Mouse (Mus musculus) midbrain, embryonic 10.5 days (tissue): Measurements from ENCODE around the gene Wnt1. TPM values are rescaled to one million over a fixed set of nuclear protein-coding genes. Genes with fewer than 3 reads are reported as not detected.

Experiments used
- DNase-seq: peaks from one replicate; pipeline ENCODE4 v3.0.0-alpha.2; 2017; ENCODE audit warnings: low spot score
- H3K27ac ChIP-seq: fragments of 300-500 bp; sonication (generic); replicated peaks from 2 replicates; pipeline ENCODE4 v1.5.1; 2016; ENCODE audit warnings: mild to moderate bottlenecking
- H3K27me3 ChIP-seq: fragments of 300-500 bp; sonication (generic); 2 replicates; pipeline ENCODE4 v1.6.1; 2016; ENCODE audit warnings: low read depth, mild to moderate bottlenecking; ENCODE audit not compliant: poor library complexity, severe bottlenecking
- H3K36me3 ChIP-seq: fragments of 300-500 bp; sonication (generic); 2 replicates; pipeline ENCODE4 v1.6.1; 2016; ENCODE audit warnings: mild to moderate bottlenecking, moderate library complexity
- H3K4me1 ChIP-seq: fragments of 300-500 bp; sonication (generic); 2 replicates; pipeline ENCODE4 v1.6.1; 2016
- H3K4me3 ChIP-seq: fragments of 300-500 bp; sonication (generic); 2 replicates; pipeline ENCODE4 v1.5.1; 2016; ENCODE audit warnings: mild to moderate bottlenecking, moderate library complexity
- H3K9me3 ChIP-seq: fragments of 300-500 bp; sonication (generic); replicated peaks from 2 replicates; pipeline ENCODE4 v1.6.1; 2016; ENCODE audit warnings: mild to moderate bottlenecking
- WGBS: fragments of 180-500 bp; shearing (Covaris S2); methylation state at CpG from one replicate; pipeline ENCODE4 v1.1.7; 2016; 5-methylcytosine and 5-hydroxymethylcytosine counted together
- polyA plus RNA-seq: library from polyadenylated mRNA; unstranded; fragments of >200 nt; fragmentation: Nextera tagmentation; extraction: Ambion mirVana; gene quantifications from 2 replicates; pipeline ENCODE4 v1.2.1, GENCODE M21; 2016

The Wnt1 gene
- polyA plus RNA-seq, 1 experiment from 2014 or later = 24.0 TPM

- Histone ChIP-seq H3K36me3 (peaks cover 64% of the 10 kb centered on the region), H3K4me1 (peaks cover 3% of the 10 kb centered on the region; the same call in 1 of the 2 replicates), H3K27ac (no peak overlapping the region), H3K9me3 (no peaks in the 10 kb centered on the region), H3K27me3 (no peaks in the 10 kb centered on the region), H3K4me3 (no peak overlapping the region)
- no peak for DNase-seq
- 92% methylated on average over 7 of the region's 7 CpGs for WGBS
Observed at GRCm38 (mm10) chr15:98818171-98818570, 28.5 kb downstream of the Wnt1 start.

GRCm38 (mm10) chr15:98820937-98821336 is 31.3 kb downstream of the Wnt1 start:
- 92% methylated on average over 4 of the region's 4 CpGs for WGBS

GRCm38 (mm10) chr15:98821403-98821802 is 31.7 kb downstream of the Wnt1 start:
- WGBS = 25% methylated on average over 10 of the region's 10 CpGs
- no peaks in the 10 kb centered on the region for H3K27me3 ChIP-seq
- H3K4me3 ChIP-seq = no peak overlapping the region
- no peak for DNase-seq
- peaks cover 63% of the 10 kb centered on the region for H3K36me3 ChIP-seq
- H3K4me1 ChIP-seq = peaks cover 3% of the 10 kb centered on the region; the same call in 1 of the 2 replicates
- no peak overlapping the region for H3K27ac ChIP-seq
- H3K9me3 ChIP-seq = no peaks in the 10 kb centered on the region

More at GRCm38 (mm10) chr15:98820937-98821336, 31.3 kb downstream of the Wnt1 start:
- Histone ChIP-seq H3K27ac (no peak overlapping the region), H3K4me3 (no peak overlapping the region), H3K9me3 (no peaks in the 10 kb centered on the region), H3K27me3 (no peaks in the 10 kb centered on the region), H3K4me1 (peaks cover 3% of the 10 kb centered on the region; the same call in 1 of the 2 replicates), H3K36me3 (peaks cover 63% of the 10 kb centered on the region)
- no peak for DNase-seq

- Histone ChIP-seq H3K27ac (no peak overlapping the region), H3K9me3 (no peaks in the 10 kb centered on the region), H3K4me1 (peaks cover 3% of the 10 kb centered on the region; the same call in 1 of the 2 replicates), H3K4me3 (no peak overlapping the region), H3K36me3 (peaks cover 56% of the 10 kb centered on the region), H3K27me3 (no peaks in the 10 kb centered on the region)
- WGBS = 93% methylated on average over 5 of the region's 5 CpGs
- no peak for DNase-seq
Observed at GRCm38 (mm10) chr15:98822147-98822546, 32.5 kb downstream of the Wnt1 start.

- Histone ChIP-seq H3K4me1 (peaks cover 3% of the 10 kb centered on the region; the same call in 1 of the 2 replicates), H3K9me3 (no peaks in the 10 kb centered on the region), H3K4me3 (no peak overlapping the region), H3K27me3 (no peaks in the 10 kb centered on the region), H3K27ac (no peak overlapping the region), H3K36me3 (peaks cover 55% of the 10 kb centered on the region)
- DNase-seq = no peak
- 63% methylated on average over 3 of the region's 3 CpGs for WGBS
Observed at GRCm38 (mm10) chr15:98823434-98823833, 33.8 kb downstream of the Wnt1 start.

- 92% methylated on average over 7 of the region's 7 CpGs for WGBS
Observed at GRCm38 (mm10) chr15:98827611-98828011, 38.0 kb downstream of the Wnt1 start.

GRCm38 (mm10) chr15:98830736-98831683 is 41.4 kb downstream of the Wnt1 start, which contains the start of gene Prkag1:
Gene Prkag1, minus strand, starts transcription at chr15:98831521.
- Histone ChIP-seq H3K4me1 (peaks cover 34% of the 10 kb centered on the region), H3K36me3 (peaks cover 45% of the 10 kb centered on the region), H3K27me3 (no peaks in the 10 kb centered on the region), H3K9me3 (no peaks in the 10 kb centered on the region), H3K27ac (peak within 1 kb of the TSS; percentile 91), H3K4me3 (peak within 1 kb of the TSS; percentile 80)
- DNase-seq = peak; percentile 97
- under 1% methylated on average over 66 of the region's 66 CpGs for WGBS

More at GRCm38 (mm10) chr15:98827611-98828011, 38.0 kb downstream of the Wnt1 start:
- peaks cover 27% of the 10 kb centered on the region for H3K4me1 ChIP-seq
- no peaks in the 10 kb centered on the region for H3K27me3 ChIP-seq
- H3K27ac ChIP-seq = no peak overlapping the region
- DNase-seq = no peak
- peaks cover 42% of the 10 kb centered on the region for H3K36me3 ChIP-seq
- no peaks in the 10 kb centered on the region for H3K9me3 ChIP-seq
- H3K4me3 ChIP-seq = no peak overlapping the region

GRCm38 (mm10) chr15:98831684-98832035 is 42.0 kb downstream of the Wnt1 start:
- H3K9me3 ChIP-seq = no peaks in the 10 kb centered on the region
- H3K36me3 ChIP-seq = peaks cover 51% of the 10 kb centered on the region
- H3K4me1 ChIP-seq = peaks cover 34% of the 10 kb centered on the region
- H3K27ac ChIP-seq = peak overlapping the region; percentile 91
- H3K27me3 ChIP-seq = no peaks in the 10 kb centered on the region
- WGBS = 22% methylated on average over 9 of the region's 9 CpGs
- H3K4me3 ChIP-seq = peak overlapping the region; percentile 80
- DNase-seq = no peak

- peak overlapping the region; percentile 80; the same call in 1 of the 2 replicates for H3K4me3 ChIP-seq
- H3K27ac ChIP-seq = no peak overlapping the region
- DNase-seq = no peak
- H3K9me3 ChIP-seq = no peaks in the 10 kb centered on the region
- peaks cover 34% of the 10 kb centered on the region for H3K4me1 ChIP-seq
- H3K36me3 ChIP-seq = peaks cover 59% of the 10 kb centered on the region
- no peaks in the 10 kb centered on the region for H3K27me3 ChIP-seq
- 68% methylated on average over 12 of the region's 12 CpGs for whole genome bisulfite sequencing
Observed at GRCm38 (mm10) chr15:98832161-98833058, 42.8 kb downstream of the Wnt1 start.

GRCm38 (mm10) chr15:98833281-98833680 is 43.6 kb downstream of the Wnt1 start:
- Histone ChIP-seq H3K9me3 (no peaks in the 10 kb centered on the region), H3K4me3 (no peak overlapping the region), H3K27me3 (no peaks in the 10 kb centered on the region), H3K27ac (no peak overlapping the region), H3K4me1 (peaks cover 34% of the 10 kb centered on the region), H3K36me3 (peaks cover 63% of the 10 kb centered on the region)
- WGBS = 92% methylated on average over 11 of the region's 11 CpGs
- no peak for DNase-seq

GRCm38 (mm10) chr15:98834059-98834458 is 44.4 kb downstream of the Wnt1 start:
- H3K27me3 ChIP-seq = no peaks in the 10 kb centered on the region
- peaks cover 33% of the 10 kb centered on the region for H3K4me1 ChIP-seq
- H3K4me3 ChIP-seq = no peak overlapping the region
- no peak overlapping the region for H3K27ac ChIP-seq
- H3K36me3 ChIP-seq = peaks cover 69% of the 10 kb centered on the region
- no peak for DNase-seq
- H3K9me3 ChIP-seq = no peaks in the 10 kb centered on the region
- WGBS = 87% methylated on average over 13 of the region's 13 CpGs

- Histone ChIP-seq H3K27ac (no peak overlapping the region), H3K9me3 (no peaks in the 10 kb centered on the region), H3K27me3 (no peaks in the 10 kb centered on the region), H3K4me3 (no peak overlapping the region), H3K4me1 (peaks cover 21% of the 10 kb centered on the region), H3K36me3 (peaks cover 78% of the 10 kb centered on the region)
- DNase-seq = no peak
- 95% methylated on average over 14 of the region's 14 CpGs for WGBS
Observed at GRCm38 (mm10) chr15:98835291-98835690, 45.6 kb downstream of the Wnt1 start.
